Mouse (Mus musculus) thymus, adult 2 months (tissue): ENCODE results near the gene Ergic2.

ENCODE experiments used
- CTCF ChIP-seq: fragments of 200-500 bp; IDR thresholded peaks from 2 replicates; pipeline ENCODE4 v1.5.1; 2012; ENCODE audit warnings: mild to moderate bottlenecking, control low read depth, low read length, moderate library complexity, borderline replicate concordance; ENCODE audit not compliant: control insufficient read depth, poor library complexity, insufficient read depth; ENCODE audit errors: extremely low read depth
- POLR2A ChIP-seq: fragments of 200-500 bp; IDR thresholded peaks from 2 replicates; pipeline ENCODE4 v1.6.1; 2012; ENCODE audit warnings: mild to moderate bottlenecking, low read length, control low read depth, moderate library complexity; ENCODE audit not compliant: control insufficient read depth, poor library complexity, insufficient read depth; ENCODE audit errors: extremely low read depth

DNA sequence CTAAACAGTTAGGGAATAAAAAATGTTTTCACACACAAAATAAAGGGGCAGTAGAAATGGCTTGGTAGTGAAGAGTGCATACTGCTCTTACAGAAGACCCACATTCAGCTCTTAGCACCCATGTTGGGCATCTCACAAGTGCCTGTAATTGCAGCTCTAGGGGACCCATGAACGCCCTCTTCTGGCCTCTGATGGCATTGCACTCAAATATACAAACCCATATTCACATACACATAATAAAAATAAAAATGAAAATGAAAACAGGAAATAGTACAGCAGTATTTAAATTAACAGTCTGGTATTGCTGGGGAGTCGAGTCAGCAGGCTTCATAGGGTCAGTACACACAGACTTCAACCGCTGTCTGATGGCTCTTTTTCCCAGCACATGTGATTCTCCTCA, 30.1 kb upstream of the Ergic2 start:
- TF ChIP-seq CTCF: no peak
- no peak for TF ChIP-seq POLR2A
